8 mouse cellular contexts compared by ENCODE assay signal in the genomic region with DNA sequence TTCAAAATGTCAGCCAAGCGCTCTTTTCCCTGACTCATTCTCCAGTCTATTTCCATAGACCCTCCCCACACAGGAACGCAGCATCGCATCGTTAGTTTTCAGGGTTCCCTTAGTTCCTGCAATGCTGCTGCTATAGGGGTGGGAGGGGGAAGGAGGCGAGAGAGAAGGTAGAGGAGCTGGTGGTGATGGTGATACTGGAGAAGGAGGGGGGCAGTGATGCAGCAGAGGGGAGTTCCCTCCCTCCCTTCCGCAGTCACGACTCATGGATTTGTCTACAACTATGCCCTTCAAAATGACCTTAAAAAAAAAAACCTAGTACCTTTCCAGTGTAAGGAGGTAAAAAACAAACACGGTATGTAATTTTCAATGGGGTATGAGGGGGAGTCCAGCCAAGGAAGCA. TPM values are rescaled to one million over a fixed set of nuclear protein-coding genes. Genes with fewer than 3 reads are reported as not detected.
DNase-seq lines count a peak whose midpoint lies in the region; ATAC-seq and TF ChIP-seq lines count a peak whose summit lies in the region.

No protein-coding gene starts in this region.

- no peak for ATAC-seq in lung, embryonic 14.5 days (ENCODE audit: insufficient read depth)
- ATAC-seq in forebrain, embryonic 15.5 days (replicated peaks), result no peak
- no peak for ATAC-seq in liver, embryonic 15.5 days (ENCODE audit: insufficient read depth)

- H3K27ac ChIP-seq in lung, embryonic 14.5 days (ENCODE audit: low read depth), result 0 out of 2 replicates have a peak overlapping the region, but pooled peaks have one; percentile 15
- H3K27ac ChIP-seq in forebrain, embryonic 15.5 days (replicated peaks), result peak overlapping the region; percentile 96
- H3K27ac ChIP-seq in liver, embryonic 15.5 days (replicated peaks), result no peak overlapping the region

- WGBS in lung, embryonic 14.5 days, result 6% methylated on average over 8 of the region's 8 CpGs
- 7% methylated on average over 8 of the region's 8 CpGs for WGBS in forebrain, embryonic 15.5 days
- 10% methylated on average over 8 of the region's 8 CpGs for WGBS in liver, embryonic 15.5 days (ENCODE audit: insufficient replicate concordance)

- H3K9ac ChIP-seq in lung, embryonic 14.5 days, result peak overlapping the region; percentile 59; the same call in 1 of the 2 replicates
- peak overlapping the region; percentile 83 for H3K9ac ChIP-seq in forebrain, embryonic 15.5 days (replicated peaks)
- H3K9ac ChIP-seq in liver, embryonic 15.5 days, result no peak overlapping the region; the same call in 1 of the 2 replicates

- peaks cover 42% of the 10 kb centered on the region for H3K27me3 ChIP-seq in lung, embryonic 14.5 days (ENCODE audit: insufficient read depth, low read length)
- H3K27me3 ChIP-seq in forebrain, embryonic 15.5 days, result no peaks in the 10 kb centered on the region
- peaks cover 61% of the 10 kb centered on the region for H3K27me3 ChIP-seq in liver, embryonic 15.5 days

- peak overlapping the region; percentile 58 for H3K4me3 ChIP-seq in lung, embryonic 14.5 days (ENCODE audit: low read depth, low read length)
- peak overlapping the region; percentile 78 for H3K4me3 ChIP-seq in forebrain, embryonic 15.5 days
- peak overlapping the region; percentile 55 for H3K4me3 ChIP-seq in liver, embryonic 15.5 days (replicated peaks)

- TF ChIP-seq CTCF in lung, embryonic 14.5 days (IDR thresholded peaks at IDR 0.05; ENCODE audit: low read depth), result no peak

- H3K4me2 ChIP-seq in lung, embryonic 14.5 days, result peak overlapping the region; percentile 83
- H3K4me2 ChIP-seq in forebrain, embryonic 15.5 days (replicated peaks), result peak overlapping the region; percentile 87
- peak overlapping the region; percentile 67 for H3K4me2 ChIP-seq in liver, embryonic 15.5 days

- H3K9me3 ChIP-seq in lung, embryonic 14.5 days (ENCODE audit: low read depth, low read length), result no peaks in the 10 kb centered on the region
- H3K9me3 ChIP-seq in forebrain, embryonic 15.5 days, result no peaks in the 10 kb centered on the region
- H3K9me3 ChIP-seq in liver, embryonic 15.5 days (replicated peaks), result no peaks in the 10 kb centered on the region

- H3K36me3 ChIP-seq in lung, embryonic 14.5 days (ENCODE audit: insufficient read depth), result no peaks in the 10 kb centered on the region; the same call in 1 of the 2 replicates
- peaks cover 8% of the 10 kb centered on the region for H3K36me3 ChIP-seq in forebrain, embryonic 15.5 days
- H3K36me3 ChIP-seq in liver, embryonic 15.5 days (replicated peaks), result 0 out of 2 replicates have a peak, but pooled peaks cover 4% of the 10 kb centered on the region

- H3K4me1 ChIP-seq in lung, embryonic 14.5 days (ENCODE audit: insufficient read depth), result no peaks in the 10 kb centered on the region
- peaks cover 45% of the 10 kb centered on the region for H3K4me1 ChIP-seq in forebrain, embryonic 15.5 days
- peaks cover 20% of the 10 kb centered on the region for H3K4me1 ChIP-seq in liver, embryonic 15.5 days (replicated peaks)

- no peak for DNase-seq in lung, embryonic 14.5 days
- DNase-seq in lung, postnatal 25 days (ENCODE audit: low spot score), result no peak
- peak; percentile 57 to 76 for DNase-seq in cerebellum, adult 18-20 months
- peak; percentile 44 for DNase-seq in thymus, postnatal 4 days
- no peak for DNase-seq in adrenal gland, adult 8-10 months
- DNase-seq in adrenal gland, postnatal 10 days, result no peak

RNA-seq across cellular contexts. Expression of a gene that starts 1.4 kb away (rescaled TPM):
- 23.7 and 32.9 TPM in 2 replicates for polyA plus RNA-seq in lung, embryonic 14.5 days (2014; fragmentation: Nextera tagmentation; extraction: Ambion mirVana)
- 80.3 and 102 TPM in 2 replicates for polyA plus RNA-seq in forebrain, embryonic 15.5 days (2015; fragmentation: Nextera tagmentation; extraction: Ambion mirVana)
- polyA plus RNA-seq in liver, embryonic 15.5 days (2015; fragmentation: Nextera tagmentation; extraction: Ambion mirVana), result 13.5 and 15.7 TPM in 2 replicates
- 100 to 1,000 TPM in 1 of 4 experiments, 10 to 100 TPM in 3; 72.9 to 103 (median 83.7) TPM for total RNA-seq in adrenal gland, adult 8-10 months (2022)
- 100 to 1,000 TPM in 1 of 2 experiments, 10 to 100 TPM in 1; 88.2 to 115 TPM for total RNA-seq in adrenal gland, postnatal 10 days (2021)

Comparison
In these comparisons a context has a peak if more than half of its experiments do, and no peak if none do; other contexts are left out.
1. DNase-seq: peak in cerebellum, adult 18-20 months (2 of 2) and thymus, postnatal 4 days (single experiment); none in lung, embryonic 14.5 days (single experiment), lung, postnatal 25 days (single experiment), adrenal gland, adult 8-10 months (single experiment) and adrenal gland, postnatal 10 days (single experiment).
2. Peak in every context shown above with its lines, with median percentiles within 50 percentile points of each other: H3K4me2 ChIP-seq and H3K4me3 ChIP-seq.